Mouse (Mus musculus) G1E (cell line): ENCODE data around the gene Gm42957. TPM values are rescaled to one million over a fixed set of nuclear protein-coding genes. Genes with fewer than 3 reads are reported as not detected.

Experiments
- ATAC-seq: 2 replicates; pipeline ENCODE4 v1.8.0; 2016; ENCODE audit warnings: mild to moderate bottlenecking; ENCODE audit not compliant: insufficient number of reproducible peaks, poor library complexity, low FRiP score, severe bottlenecking; ENCODE audit errors: extremely low read depth
- DNase-seq: peaks from one replicate; pipeline ENCODE4 v3.0.0; 2012; ENCODE audit warnings: low spot score
- H3K27me3 ChIP-seq: 2 replicates; pipeline ENCODE4 v1.6.1; 2012; ENCODE audit warnings: mild to moderate bottlenecking, low read length, inconsistent platforms; ENCODE audit not compliant: insufficient read depth
- H3K36me3 ChIP-seq: replicated peaks from 2 replicates; pipeline ENCODE3; 2012; ENCODE audit warnings: mild to moderate bottlenecking, inconsistent platforms
- H3K4me1 ChIP-seq: 2 replicates; pipeline ENCODE4 v1.6.1; 2012; ENCODE audit warnings: low read depth, low read length, inconsistent platforms, mixed read lengths; ENCODE audit not compliant: insufficient read depth
- H3K4me3 ChIP-seq: 2 replicates; pipeline ENCODE4 v1.5.1; 2012; ENCODE audit warnings: low read depth, mild to moderate bottlenecking, inconsistent platforms, low read length, moderate library complexity, mixed read lengths
- H3K9me3 ChIP-seq: replicated peaks from 2 replicates; pipeline ENCODE4 v1.6.1; 2012; ENCODE audit warnings: inconsistent platforms
- CTCF ChIP-seq: IDR thresholded peaks from 2 replicates; pipeline ENCODE4 v1.5.1; 2012; ENCODE audit warnings: low read depth, low read length, inconsistent platforms, mixed read lengths
- GATA1 ChIP-seq: IDR thresholded peaks from 2 replicates; pipeline ENCODE4 v1.6.1; 2012; ENCODE audit warnings: borderline replicate concordance, low read length, inconsistent platforms, mixed read lengths
- GATA2 ChIP-seq: IDR thresholded peaks from 2 replicates; pipeline ENCODE4 v1.6.1; 2012; ENCODE audit warnings: low read depth, low read length, inconsistent platforms, borderline replicate concordance
- POLR2AphosphoS5 ChIP-seq: IDR thresholded peaks from 2 replicates; pipeline ENCODE4 v1.6.1; 2012; ENCODE audit warnings: low read depth, low read length, inconsistent platforms; ENCODE audit not compliant: insufficient replicate concordance
- TAL1 ChIP-seq: conservative IDR thresholded peaks from 2 replicates; pipeline ENCODE4 v1.6.1; 2012; ENCODE audit warnings: low read depth, low read length, inconsistent platforms, mixed read lengths
- polyA plus RNA-seq: library from polyadenylated mRNA; stranded (reverse); fragments of >175 nt; gene quantifications from 2 replicates; pipeline ENCODE4 v1.2.3, GENCODE M21; 2012
- total RNA-seq, 2 experiments: library from RNA; stranded (forward) in 1 of 2; stranded (reverse) in 1 of 2; fragments of 200-1000 nt in 1 of 2; fragments of >200 nt in 1 of 2; fragmentation: Nextera tagmentation in 1 of 2; gene quantifications; 2 replicates each; pipeline ENCODE4 v1.2.3; 2014 to 2017

Gm42957 gene
- total and polyA plus RNA-seq, 3 experiments: 0.09 to 1.7 (median 0.11) TPM

GRCm38 (mm10) chr3:96674442-96674841, 39.2 kb downstream of the Gm42957 start:
- no peak for ATAC-seq
- DNase-seq: no peak
- Histone ChIP-seq H3K9me3 (no peaks in the 10 kb centered on the region), H3K27me3 (peaks cover 45% of the 10 kb centered on the region), H3K36me3 (no peaks in the 10 kb centered on the region), H3K4me3 (no peak overlapping the region), H3K4me1 (peaks cover 24% of the 10 kb centered on the region)
- TF ChIP-seq TAL1 (no peak), GATA2 (no peak), CTCF (no peak), POLR2AphosphoS5 (no peak), GATA1 (no peak)

- H3K9me3 ChIP-seq: no peaks in the 10 kb centered on the region
- no peaks in the 10 kb centered on the region for H3K36me3 ChIP-seq
- DNase-seq (peak; percentile 53), ATAC-seq (no peak)
- peaks cover 40% of the 10 kb centered on the region for H3K27me3 ChIP-seq
- H3K4me3 ChIP-seq: no peak overlapping the region
- TF ChIP-seq POLR2AphosphoS5: no peak
- TF ChIP-seq CTCF: no peak
- no peak for TF ChIP-seq GATA1
- TF ChIP-seq GATA2: no peak
- TF ChIP-seq TAL1: no peak
- peaks cover 20% of the 10 kb centered on the region for H3K4me1 ChIP-seq
These were observed 39.9 kb downstream of the Gm42957 start for GRCm38 (mm10) chr3:96675171-96675570.

- H3K4me3 ChIP-seq: no peak overlapping the region
- peaks cover 38% of the 10 kb centered on the region for H3K27me3 ChIP-seq
- no peak for DNase-seq
- peaks cover 18% of the 10 kb centered on the region for H3K4me1 ChIP-seq
- no peaks in the 10 kb centered on the region for H3K36me3 ChIP-seq
- no peak for ATAC-seq
- TF ChIP-seq GATA2: no peak
- TF ChIP-seq TAL1: no peak
- no peak for TF ChIP-seq CTCF
- TF ChIP-seq GATA1: no peak
- TF ChIP-seq POLR2AphosphoS5: no peak
- no peaks in the 10 kb centered on the region for H3K9me3 ChIP-seq
These were observed 40.4 kb downstream of the Gm42957 start for GRCm38 (mm10) chr3:96675690-96676089.

GRCm38 (mm10) chr3:96678456-96678855, 43.2 kb downstream of the Gm42957 start:
- H3K9me3 ChIP-seq: no peaks in the 10 kb centered on the region
- no peak overlapping the region for H3K4me3 ChIP-seq
- H3K36me3 ChIP-seq: no peaks in the 10 kb centered on the region
- TF ChIP-seq CTCF (no peak), GATA2 (no peak), POLR2AphosphoS5 (no peak), GATA1 (no peak), TAL1 (no peak)
- ATAC-seq (no peak), DNase-seq (no peak)
- H3K4me1 ChIP-seq: peaks cover 18% of the 10 kb centered on the region
- peaks cover 32% of the 10 kb centered on the region for H3K27me3 ChIP-seq

GRCm38 (mm10) chr3:96679159-96679674, 43.9 kb downstream of the Gm42957 start:
- Histone ChIP-seq H3K36me3 (no peaks in the 10 kb centered on the region), H3K27me3 (peaks cover 33% of the 10 kb centered on the region), H3K9me3 (no peaks in the 10 kb centered on the region), H3K4me1 (peaks cover 18% of the 10 kb centered on the region), H3K4me3 (no peak overlapping the region)
- DNase-seq (no peak), ATAC-seq (peak; percentile 57)
- no peak for TF ChIP-seq GATA1
- TF ChIP-seq CTCF: no peak
- TF ChIP-seq GATA2: no peak

GRCm38 (mm10) chr3:96680269-96680956, 45.1 kb downstream of the Gm42957 start:
- ATAC-seq: no peak
- H3K27me3 ChIP-seq: peaks cover 39% of the 10 kb centered on the region

More at GRCm38 (mm10) chr3:96680269-96680956, 45.1 kb downstream of the Gm42957 start:
- H3K9me3 ChIP-seq: no peaks in the 10 kb centered on the region
- H3K4me1 ChIP-seq: peaks cover 14% of the 10 kb centered on the region
- H3K36me3 ChIP-seq: no peaks in the 10 kb centered on the region
- no peak overlapping the region for H3K4me3 ChIP-seq
- no peak for DNase-seq
- TF ChIP-seq TAL1 (no peak), POLR2AphosphoS5 (no peak), CTCF (no peak), GATA2 (no peak), GATA1 (no peak)
